ENCODE assay signal across 11 mouse cellular contexts in the genomic region with DNA sequence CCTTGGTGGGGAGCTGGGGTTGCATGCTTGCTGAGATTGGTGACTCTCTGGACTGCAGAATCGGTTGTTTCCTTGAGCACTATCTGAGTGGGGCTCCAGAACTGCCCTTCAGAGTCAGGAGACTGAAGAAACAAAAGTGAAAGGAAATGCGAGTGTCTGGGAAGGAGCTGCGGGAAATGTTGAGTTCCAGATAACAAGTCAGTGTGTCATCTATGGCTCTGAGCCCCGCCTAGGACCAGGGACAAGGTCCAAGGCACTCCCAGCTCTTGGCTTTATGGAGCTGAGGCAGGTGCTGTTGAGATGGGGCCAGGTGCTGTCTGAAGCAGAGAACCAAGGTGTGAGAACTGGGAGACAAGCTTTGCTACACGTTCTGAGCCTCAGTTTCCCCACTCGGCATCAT. TPM values are rescaled to one million over a fixed set of nuclear protein-coding genes. Genes with fewer than 3 reads are reported as not detected.
DNase-seq lines count a peak whose midpoint lies in the region; ATAC-seq and TF ChIP-seq lines count a peak whose summit lies in the region.
"Had no signal": no experiment of that assay in that cellular context is flagged by ENCODE, and none has a peak within 500 bp of the region (broad histone marks: within the 10 kb centered on the region; RNA-seq: fewer than 3 reads in every experiment).

No protein-coding gene starts in this region.

- TF ChIP-seq EP300 in liver, postnatal 0 days (IDR thresholded peaks at IDR 0.05; ENCODE audit: low read depth): no peak

- peaks cover 11% of the 10 kb centered on the region for H3K36me3 ChIP-seq in embryonic facial prominence, embryonic 13.5 days
- peaks cover 16% of the 10 kb centered on the region for H3K36me3 ChIP-seq in embryonic facial prominence, embryonic 10.5 days (replicated peaks)
- H3K36me3 ChIP-seq in neural tube, embryonic 13.5 days: peaks cover 22% of the 10 kb centered on the region
- H3K36me3 ChIP-seq in liver, postnatal 0 days (replicated peaks; ENCODE audit: insufficient read depth, low read length): no peaks in the 10 kb centered on the region

- no peak overlapping the region for H3K4me2 ChIP-seq in embryonic facial prominence, embryonic 13.5 days
- no peak overlapping the region for H3K4me2 ChIP-seq in neural tube, embryonic 13.5 days
- H3K4me2 ChIP-seq in liver, postnatal 0 days (ENCODE audit: low read depth, low read length): peak overlapping the region; percentile 36
- H3K4me2 ChIP-seq: midbrain, embryonic 13.5 days had no signal

- peaks cover 23% of the 10 kb centered on the region for H3K4me1 ChIP-seq in embryonic facial prominence, embryonic 13.5 days
- H3K4me1 ChIP-seq in embryonic facial prominence, embryonic 10.5 days: peaks cover 34% of the 10 kb centered on the region
- peaks cover 14% of the 10 kb centered on the region; the same call in 1 of the 2 replicates for H3K4me1 ChIP-seq in neural tube, embryonic 13.5 days (replicated peaks)
- H3K4me1 ChIP-seq in liver, postnatal 0 days (ENCODE audit: insufficient read depth): peaks cover 5% of the 10 kb centered on the region

- H3K9me3 ChIP-seq in embryonic facial prominence, embryonic 13.5 days: no peaks in the 10 kb centered on the region
- no peaks in the 10 kb centered on the region for H3K9me3 ChIP-seq in embryonic facial prominence, embryonic 10.5 days
- H3K9me3 ChIP-seq in neural tube, embryonic 13.5 days: no peaks in the 10 kb centered on the region
- no peaks in the 10 kb centered on the region for H3K9me3 ChIP-seq in liver, postnatal 0 days (ENCODE audit: low read length)
- H3K9me3 ChIP-seq: midbrain, embryonic 13.5 days had no signal

- H3K4me3 ChIP-seq in embryonic facial prominence, embryonic 13.5 days: no peak overlapping the region
- no peak overlapping the region for H3K4me3 ChIP-seq in embryonic facial prominence, embryonic 10.5 days
- no peak overlapping the region for H3K4me3 ChIP-seq in neural tube, embryonic 13.5 days
- H3K4me3 ChIP-seq in liver, postnatal 0 days (ENCODE audit: low read depth, low read length): no peak overlapping the region
- H3K4me3 ChIP-seq: midbrain, embryonic 13.5 days had no signal

- DNase-seq in embryonic facial prominence, embryonic 10.5 days (ENCODE audit: low spot score): no peak
- no peak for DNase-seq in neural tube, embryonic 10.5 days (ENCODE audit: extremely low spot score, low spot score)
- DNase-seq in liver, postnatal 0 days: no peak
- no peak for DNase-seq in urinary bladder, postnatal 36 days (ENCODE audit: low spot score in 2 of 2)
- DNase-seq in adrenal gland, adult 8-10 months: no peak
- DNase-seq in T-cell, adult 2 months (ENCODE audit: low spot score): no peak
- DNase-seq: adrenal gland, adult 2 months; embryo, embryonic 11 days had no signal

- peak overlapping the region; percentile 5; the same call in 1 of the 2 replicates for H3K27ac ChIP-seq in embryonic facial prominence, embryonic 13.5 days
- no peak overlapping the region for H3K27ac ChIP-seq in embryonic facial prominence, embryonic 10.5 days (replicated peaks)
- 0 out of 2 replicates have a peak overlapping the region, but pooled peaks have one; percentile 40 for H3K27ac ChIP-seq in neural tube, embryonic 13.5 days (replicated peaks)
- H3K27ac ChIP-seq in liver, postnatal 0 days (ENCODE audit: low read depth): peak overlapping the region; percentile 59
- H3K27ac ChIP-seq: midbrain, embryonic 13.5 days had no signal

- WGBS in embryonic facial prominence, embryonic 13.5 days: 61% methylated on average over 6 of the region's 6 CpGs
- WGBS in embryonic facial prominence, embryonic 10.5 days: 65% methylated on average over 6 of the region's 6 CpGs
- WGBS in neural tube, embryonic 13.5 days: 76% methylated on average over 6 of the region's 6 CpGs
- WGBS in liver, postnatal 0 days (ENCODE audit: insufficient replicate concordance): 31% methylated on average over 6 of the region's 6 CpGs

- ATAC-seq in embryonic facial prominence, embryonic 13.5 days (ENCODE audit: insufficient number of reproducible peaks, insufficient read depth, low FRiP score, low TSS enrichment, low read depth): no peak
- ATAC-seq in neural tube, embryonic 13.5 days (ENCODE audit: low read depth): no peak
- peak; percentile 15; the same call in 1 of the 2 replicates for ATAC-seq in liver, postnatal 0 days
- ATAC-seq: midbrain, embryonic 13.5 days had no signal

- no peak for TF ChIP-seq CTCF in liver, postnatal 0 days (IDR thresholded peaks at IDR 0.05; ENCODE audit: low read depth)

- no peak overlapping the region for H3K9ac ChIP-seq in embryonic facial prominence, embryonic 13.5 days
- H3K9ac ChIP-seq in neural tube, embryonic 13.5 days: no peak overlapping the region
- H3K9ac ChIP-seq in liver, postnatal 0 days (replicated peaks): no peak overlapping the region
- H3K9ac ChIP-seq: midbrain, embryonic 13.5 days had no signal

- no peaks in the 10 kb centered on the region for H3K27me3 ChIP-seq in embryonic facial prominence, embryonic 13.5 days
- H3K27me3 ChIP-seq in embryonic facial prominence, embryonic 10.5 days (replicated peaks; ENCODE audit: low read depth, poor library complexity, severe bottlenecking): no peaks in the 10 kb centered on the region; the same call in 1 of the 2 replicates
- H3K27me3 ChIP-seq in neural tube, embryonic 13.5 days: no peaks in the 10 kb centered on the region
- H3K27me3 ChIP-seq in liver, postnatal 0 days (ENCODE audit: insufficient read depth, low read length): no peaks in the 10 kb centered on the region
- H3K27me3 ChIP-seq: midbrain, embryonic 13.5 days had no signal

RNA-seq across cellular contexts. Expression of gene Misp, which starts 3.6 kb away (rescaled TPM):
- polyA plus RNA-seq in embryonic facial prominence, embryonic 13.5 days (2015; fragmentation: Nextera tagmentation; extraction: Ambion mirVana): 2.5 and 5.2 TPM in 2 replicates
- polyA plus RNA-seq in embryonic facial prominence, embryonic 10.5 days (2016; fragmentation: Nextera tagmentation; extraction: Ambion mirVana): 1.7 and 2.2 TPM in 2 replicates
- polyA plus RNA-seq in neural tube, embryonic 13.5 days (2015; fragmentation: Nextera tagmentation; extraction: Ambion mirVana): 2.1 and 2.5 TPM in 2 replicates
- 1.00 and 1.3 TPM in 2 replicates for polyA plus RNA-seq in liver, postnatal 0 days (2015; fragmentation: Nextera tagmentation; extraction: Ambion mirVana)
- under 1 TPM; 0.64 to 0.95 (median 0.70) TPM for total RNA-seq in adrenal gland, adult 8-10 months (2022)

RNA-seq across cellular contexts. Expression of gene Ptbp1, which starts 29.8 kb away (rescaled TPM):
- polyA plus RNA-seq in embryonic facial prominence, embryonic 13.5 days (2015; fragmentation: Nextera tagmentation; extraction: Ambion mirVana): 386 and 390 TPM in 2 replicates
- polyA plus RNA-seq in embryonic facial prominence, embryonic 10.5 days (2016; fragmentation: Nextera tagmentation; extraction: Ambion mirVana): 406 and 416 TPM in 2 replicates
- polyA plus RNA-seq in neural tube, embryonic 13.5 days (2015; fragmentation: Nextera tagmentation; extraction: Ambion mirVana): 87.9 and 114 TPM in 2 replicates
- 55.4 and 59.1 TPM in 2 replicates for polyA plus RNA-seq in liver, postnatal 0 days (2015; fragmentation: Nextera tagmentation; extraction: Ambion mirVana)
- total RNA-seq in adrenal gland, adult 8-10 months (2022): 100 to 1,000 TPM; 249 to 275 (median 255) TPM

RNA-seq across cellular contexts. Expression of gene Palm, which starts 31.0 kb away (rescaled TPM):
- 105 and 112 TPM in 2 replicates for polyA plus RNA-seq in embryonic facial prominence, embryonic 13.5 days (2015; fragmentation: Nextera tagmentation; extraction: Ambion mirVana)
- 127 and 129 TPM in 2 replicates for polyA plus RNA-seq in embryonic facial prominence, embryonic 10.5 days (2016; fragmentation: Nextera tagmentation; extraction: Ambion mirVana)
- 214 and 231 TPM in 2 replicates for polyA plus RNA-seq in neural tube, embryonic 13.5 days (2015; fragmentation: Nextera tagmentation; extraction: Ambion mirVana)
- 7.9 and 9.2 TPM in 2 replicates for polyA plus RNA-seq in liver, postnatal 0 days (2015; fragmentation: Nextera tagmentation; extraction: Ambion mirVana)
- total RNA-seq in adrenal gland, adult 8-10 months (2022): 100 to 1,000 TPM in 2 of 4 experiments, 10 to 100 TPM in 2; 72.7 to 123 (median 96.1) TPM

RNA-seq across cellular contexts. Expression of gene Prss57, which starts 33.7 kb away (rescaled TPM):
- not detected in 2 replicates for polyA plus RNA-seq in embryonic facial prominence, embryonic 13.5 days (2015; fragmentation: Nextera tagmentation; extraction: Ambion mirVana)
- polyA plus RNA-seq in embryonic facial prominence, embryonic 10.5 days (2016; fragmentation: Nextera tagmentation; extraction: Ambion mirVana): 0.05 TPM in 1 of 2 replicates, not detected in the other
- polyA plus RNA-seq in neural tube, embryonic 13.5 days (2015; fragmentation: Nextera tagmentation; extraction: Ambion mirVana): 0.07 and 0.69 TPM in 2 replicates
- polyA plus RNA-seq in liver, postnatal 0 days (2015; fragmentation: Nextera tagmentation; extraction: Ambion mirVana): 5.0 and 7.2 TPM in 2 replicates
- total RNA-seq in adrenal gland, adult 8-10 months (2022): under 1 TPM in 2 of 4 experiments, not detected in 2; 0.13 to 0.38 TPM
- polyA plus RNA-seq: adrenal gland, adult 2 months; midbrain, embryonic 13.5 days had no signal

RNA-seq across cellular contexts. Expression of gene Fstl3, which starts 47.3 kb away (rescaled TPM):
- polyA plus RNA-seq in embryonic facial prominence, embryonic 13.5 days (2015; fragmentation: Nextera tagmentation; extraction: Ambion mirVana): 7.5 and 8.3 TPM in 2 replicates
- 1.9 and 2.2 TPM in 2 replicates for polyA plus RNA-seq in embryonic facial prominence, embryonic 10.5 days (2016; fragmentation: Nextera tagmentation; extraction: Ambion mirVana)
- 1.9 and 2.8 TPM in 2 replicates for polyA plus RNA-seq in neural tube, embryonic 13.5 days (2015; fragmentation: Nextera tagmentation; extraction: Ambion mirVana)
- polyA plus RNA-seq in liver, postnatal 0 days (2015; fragmentation: Nextera tagmentation; extraction: Ambion mirVana): 0.36 and 0.63 TPM in 2 replicates
- 10 to 100 TPM in 2 of 4 experiments, 1 to 10 TPM in 2; 8.8 to 55.0 (median 26.2) TPM for total RNA-seq in adrenal gland, adult 8-10 months (2022)

Comparison
In these comparisons a context has a peak if more than half of its experiments do, and no peak if none do; other contexts are left out.
1. RNA of gene Palm, which starts 31.0 kb away (polyA plus RNA-seq): 214 to 231 TPM in neural tube, embryonic 13.5 days, 127 to 129 TPM in embryonic facial prominence, embryonic 10.5 days and 105 to 112 TPM in embryonic facial prominence, embryonic 13.5 days; 7.9 to 9.2 TPM in liver, postnatal 0 days; every median in the first group is over 10 times any median in the second.